Mouse (Mus musculus): ENCODE data around the gene Ubr3.

Gene Ubr3

DNA sequence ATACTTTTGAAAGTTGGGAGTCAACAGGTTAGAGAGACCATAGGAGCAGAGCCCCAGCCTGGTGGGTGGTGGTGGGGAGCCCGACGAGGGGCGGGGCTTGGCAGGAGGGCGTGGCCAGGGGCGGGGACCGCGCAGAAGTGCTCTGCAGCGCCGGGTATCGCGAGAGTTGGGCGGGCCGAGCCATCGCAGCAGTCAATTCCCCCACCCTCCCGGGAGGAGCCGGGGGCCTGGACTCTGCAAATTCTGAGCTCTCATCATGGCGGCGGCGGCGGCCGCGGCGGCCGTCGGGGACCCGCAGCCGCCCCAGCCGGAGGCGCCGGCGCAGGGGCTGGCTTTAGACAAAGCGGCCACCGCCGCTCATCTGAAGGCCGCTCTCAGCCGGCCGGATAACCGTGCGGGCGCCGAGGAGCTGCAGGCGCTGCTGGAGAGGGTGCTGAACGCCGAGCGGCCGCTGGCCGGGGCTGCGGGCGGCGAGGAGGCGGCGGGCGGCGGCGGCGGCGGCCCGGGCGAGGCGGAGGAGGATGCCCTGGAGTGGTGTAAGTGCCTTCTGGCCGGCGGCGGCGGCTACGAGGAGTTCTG is at the start of gene Ubr3:
Ubr3 (plus strand) TSS at position 208 of the 579 bp plus-strand sequence.
- in situ Hi-C loops (cut with MboI; ENCODE audit: low sequenced_read_pairs), result no loop called here

DNA sequence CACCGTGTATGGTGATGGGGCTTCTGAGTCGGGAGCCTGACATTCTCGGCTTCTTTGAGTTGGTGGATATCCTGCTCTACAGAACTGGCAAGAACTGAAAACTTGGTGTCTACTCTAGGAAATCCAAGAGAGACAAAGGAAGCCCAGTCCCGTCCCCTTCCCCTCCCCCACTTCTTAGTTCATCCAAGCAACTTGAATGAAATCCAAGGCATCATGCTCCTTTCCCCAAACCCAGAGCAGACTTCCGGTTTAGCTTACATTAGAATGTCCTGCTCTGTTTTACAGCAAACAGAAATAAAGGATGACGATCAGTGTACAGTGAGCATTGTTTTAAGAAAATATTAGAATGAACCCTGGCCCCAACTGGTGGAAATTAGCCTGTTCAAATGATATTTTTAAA is 47.8 kb upstream of the Ubr3 start:
- in situ Hi-C loops (cut with MboI; ENCODE audit: low sequenced_read_pairs), result no loop called here

DNA sequence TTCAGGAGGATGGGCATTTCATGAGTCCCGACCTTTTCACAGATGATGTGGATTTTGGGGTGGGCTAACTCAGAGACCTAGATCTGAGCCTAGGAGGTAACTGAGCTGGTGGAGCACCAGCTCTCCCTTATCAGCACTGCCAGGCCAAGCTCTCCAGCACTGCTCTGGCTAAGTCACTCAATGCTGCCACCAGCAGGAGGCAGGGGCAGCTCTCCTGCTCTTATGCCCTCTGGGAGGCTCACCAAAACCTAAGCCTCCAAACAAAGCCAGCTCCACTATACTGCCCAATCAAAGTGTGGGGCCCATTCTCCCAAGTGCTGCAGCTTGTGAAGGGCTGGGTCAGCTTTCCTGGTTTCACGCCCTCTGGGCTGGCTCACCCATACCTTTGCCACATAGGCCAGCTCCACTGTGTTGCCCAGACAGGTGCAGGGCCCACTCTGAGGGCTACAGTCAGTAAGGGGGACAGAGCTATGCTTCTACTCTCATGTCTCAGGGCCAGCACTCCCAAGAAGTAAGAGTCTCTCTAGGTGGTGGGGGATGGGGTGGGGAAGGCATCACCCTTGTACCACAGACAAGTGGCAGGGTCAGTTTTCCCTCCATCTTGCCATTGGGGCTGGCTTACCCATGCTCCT is 45.5 kb upstream of the Ubr3 start:
- in situ Hi-C loops (cut with MboI; ENCODE audit: low sequenced_read_pairs), result no loop called here

DNA sequence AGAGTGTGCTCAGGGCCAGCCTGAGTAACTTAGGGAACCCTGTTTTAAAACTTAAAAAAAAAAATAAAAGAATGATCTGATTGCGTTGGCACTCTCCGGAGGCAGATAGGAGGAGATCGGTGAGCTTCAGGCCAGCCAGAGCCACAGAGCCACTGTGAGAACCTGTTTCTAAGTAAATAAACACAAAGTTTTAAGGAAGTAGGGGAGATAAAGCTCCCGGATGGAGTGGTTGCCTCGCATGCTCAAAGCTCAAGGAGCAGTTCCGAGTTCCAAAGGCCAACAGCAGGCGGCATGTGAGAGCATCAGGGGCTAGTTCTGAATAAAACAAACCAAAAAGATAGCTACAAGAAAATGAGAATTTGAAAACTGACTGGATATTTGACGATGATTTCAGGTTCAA is 40.7 kb upstream of the Ubr3 start:
- in situ Hi-C loops (cut with MboI; ENCODE audit: low sequenced_read_pairs), result no loop called here

DNA sequence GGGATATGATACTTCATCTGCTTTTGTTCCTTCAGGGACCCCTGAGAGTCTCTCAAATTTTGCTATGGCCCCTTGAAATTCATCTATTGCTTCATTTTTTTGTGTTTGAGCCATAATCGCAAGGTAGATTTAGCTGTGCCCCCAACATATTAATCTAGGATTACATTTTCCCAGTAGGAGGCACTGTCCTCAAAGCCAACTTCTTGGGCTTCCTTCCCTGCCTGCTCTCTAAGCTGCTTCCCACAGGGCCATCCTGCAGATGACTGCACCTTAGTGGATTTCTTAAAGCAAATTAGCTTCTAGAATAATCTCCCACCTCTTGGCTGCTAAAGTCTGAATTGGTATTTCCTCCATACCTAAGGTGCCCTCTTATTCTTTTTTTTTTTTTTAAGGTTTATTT is 39.2 kb upstream of the Ubr3 start:
- in situ Hi-C loops (cut with MboI; ENCODE audit: low sequenced_read_pairs), result no loop called here

DNA sequence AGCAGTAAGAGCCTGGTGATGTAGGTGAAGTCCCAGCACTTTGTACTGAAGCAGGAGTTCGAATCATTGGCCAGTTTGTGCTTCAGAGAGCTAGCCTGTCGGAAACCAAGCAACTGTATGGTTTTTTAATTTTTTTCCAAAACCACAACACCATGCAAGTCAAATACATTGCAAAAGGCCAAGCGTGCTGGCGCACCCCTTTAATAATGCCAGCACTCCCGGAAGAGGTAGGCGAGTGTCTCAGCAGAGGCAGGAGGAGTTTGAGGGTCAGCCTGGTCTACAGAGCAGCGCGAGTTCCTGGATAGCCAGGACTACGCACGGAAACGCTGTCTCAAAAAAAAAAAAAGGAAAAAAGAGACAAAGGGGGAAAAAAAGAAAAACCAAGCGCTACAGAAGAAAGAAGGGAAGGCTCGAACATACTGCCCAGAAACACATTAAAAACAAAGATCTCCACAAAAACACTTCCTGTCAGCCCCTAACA is 36.0 kb upstream of the Ubr3 start:
- in situ Hi-C loops (cut with MboI; ENCODE audit: low sequenced_read_pairs), result no loop called here

DNA sequence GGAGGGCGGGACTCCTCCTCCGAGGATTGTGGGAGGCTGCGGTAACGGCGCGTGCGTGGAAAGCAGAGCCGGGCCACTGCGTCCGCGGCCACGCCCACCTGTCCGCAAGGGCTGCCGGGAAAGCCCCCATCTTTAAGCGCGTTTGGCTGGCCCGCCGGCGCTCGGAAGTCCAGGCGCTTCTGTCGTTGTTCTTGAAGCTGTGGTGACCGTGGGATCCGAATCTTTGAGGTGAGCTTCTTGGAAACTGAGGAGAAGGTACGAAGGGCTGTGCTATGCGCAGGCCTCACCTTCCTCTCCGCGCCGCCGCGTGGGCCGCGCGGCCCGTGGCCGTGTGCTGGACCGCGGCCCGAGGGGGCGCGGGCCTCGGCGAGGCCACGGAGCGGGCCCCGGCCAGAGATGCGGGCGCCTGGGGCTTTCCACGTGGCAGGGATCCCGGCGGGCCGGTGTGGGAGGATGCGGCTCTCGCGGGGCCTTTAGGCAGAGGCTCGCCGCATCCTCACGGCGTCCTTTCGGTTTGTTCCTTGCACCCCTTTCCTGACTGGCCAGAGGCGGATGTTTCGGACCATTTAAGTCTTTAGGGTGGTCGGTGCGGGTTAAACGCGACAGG is 35.5 kb upstream of the Ubr3 start, which contains the start of gene Ssb:
Ssb (plus strand) TSS at position 78 of the 607 bp plus-strand sequence.
- in situ Hi-C loops (cut with MboI; ENCODE audit: low sequenced_read_pairs), result no loop called here

DNA sequence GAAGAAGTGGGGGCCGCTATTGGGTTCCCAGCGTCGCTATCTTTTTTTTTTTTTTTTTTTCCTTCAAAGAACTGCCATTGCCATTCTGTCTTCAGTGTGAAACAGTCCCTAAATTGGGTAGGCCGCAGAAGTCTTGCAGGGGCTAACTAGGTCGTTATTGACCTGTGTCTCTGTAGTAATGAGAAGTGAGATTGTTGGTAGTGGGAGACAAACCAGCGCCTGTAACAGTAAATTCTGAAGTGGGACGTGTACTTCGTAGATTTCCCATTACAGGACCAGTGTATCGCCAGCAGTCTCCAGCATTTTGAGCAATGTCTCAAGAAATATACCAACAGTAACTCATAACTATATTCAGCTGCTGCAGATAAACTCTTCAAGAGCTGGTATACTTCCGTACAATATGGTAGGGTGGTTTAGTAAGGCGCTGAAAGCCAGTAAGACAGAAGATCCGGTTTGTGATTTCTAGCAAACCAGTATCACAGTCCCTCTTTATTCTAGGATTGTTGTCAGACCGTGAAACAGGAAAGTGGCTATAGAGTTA is 34.9 kb upstream of the Ubr3 start:
- in situ Hi-C loops (cut with MboI; ENCODE audit: low sequenced_read_pairs), result no loop called here

DNA sequence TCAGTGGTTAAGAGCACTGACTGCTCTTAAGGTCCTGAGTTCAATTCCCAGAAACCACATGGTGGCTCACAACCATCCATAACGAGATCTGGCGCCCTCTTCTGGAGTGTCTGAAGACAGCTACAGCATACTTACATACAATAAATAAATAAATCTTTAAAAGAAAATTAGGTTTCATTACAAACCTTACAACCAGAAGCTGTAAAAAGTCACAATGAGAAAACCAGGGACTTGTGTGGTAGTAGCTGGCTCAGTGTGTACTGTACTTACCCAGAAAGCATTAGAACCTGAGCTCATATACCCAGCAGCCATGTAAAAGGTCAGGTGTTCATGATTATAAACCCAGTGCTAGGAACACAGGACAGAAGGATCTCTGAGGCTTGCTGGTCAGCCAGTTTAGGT is 13.1 kb upstream of the Ubr3 start:
- in situ Hi-C loops (cut with MboI; ENCODE audit: low sequenced_read_pairs), result no loop called here

DNA sequence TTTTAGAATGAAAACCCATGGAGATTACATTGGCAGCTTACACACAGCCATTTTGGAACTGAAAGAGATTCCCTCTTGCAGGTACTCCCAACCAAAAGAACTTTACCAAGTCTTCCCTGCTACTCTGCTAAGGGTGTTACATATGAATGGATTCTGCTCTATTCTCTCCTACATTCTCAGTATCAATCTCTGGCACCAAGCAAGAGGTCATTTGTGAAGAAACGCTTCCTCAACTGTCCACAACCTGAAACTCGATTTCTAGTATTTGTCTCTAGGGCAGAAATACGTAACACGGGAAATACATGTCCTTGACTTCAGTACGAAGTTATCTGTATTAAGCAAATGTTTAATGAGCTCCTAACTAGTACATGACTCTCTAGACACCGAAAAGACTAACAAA is 12.5 kb upstream of the Ubr3 start:
- in situ Hi-C loops (cut with MboI; ENCODE audit: low sequenced_read_pairs), result no loop called here

DNA sequence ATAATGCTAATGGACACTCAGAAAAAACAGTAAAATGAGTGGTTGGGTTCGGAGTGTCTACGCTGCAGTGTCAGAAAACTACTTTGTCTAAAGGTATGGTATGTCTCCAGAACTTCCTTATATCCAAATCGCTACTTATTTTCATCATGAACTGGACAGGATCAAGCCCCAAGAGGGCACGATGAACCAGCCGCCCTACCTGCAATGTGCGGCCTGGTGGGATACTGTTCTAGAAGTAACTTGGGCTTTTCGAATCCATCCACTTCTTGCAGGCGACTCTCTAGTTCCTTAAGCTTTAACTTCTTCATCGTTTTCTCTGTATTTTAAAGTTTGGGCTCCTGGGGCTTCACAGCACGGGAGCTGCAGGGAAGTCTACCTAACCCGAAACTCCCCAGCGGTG is 12.0 kb upstream of the Ubr3 start:
- in situ Hi-C loops (cut with MboI; ENCODE audit: low sequenced_read_pairs), result no loop called here

DNA sequence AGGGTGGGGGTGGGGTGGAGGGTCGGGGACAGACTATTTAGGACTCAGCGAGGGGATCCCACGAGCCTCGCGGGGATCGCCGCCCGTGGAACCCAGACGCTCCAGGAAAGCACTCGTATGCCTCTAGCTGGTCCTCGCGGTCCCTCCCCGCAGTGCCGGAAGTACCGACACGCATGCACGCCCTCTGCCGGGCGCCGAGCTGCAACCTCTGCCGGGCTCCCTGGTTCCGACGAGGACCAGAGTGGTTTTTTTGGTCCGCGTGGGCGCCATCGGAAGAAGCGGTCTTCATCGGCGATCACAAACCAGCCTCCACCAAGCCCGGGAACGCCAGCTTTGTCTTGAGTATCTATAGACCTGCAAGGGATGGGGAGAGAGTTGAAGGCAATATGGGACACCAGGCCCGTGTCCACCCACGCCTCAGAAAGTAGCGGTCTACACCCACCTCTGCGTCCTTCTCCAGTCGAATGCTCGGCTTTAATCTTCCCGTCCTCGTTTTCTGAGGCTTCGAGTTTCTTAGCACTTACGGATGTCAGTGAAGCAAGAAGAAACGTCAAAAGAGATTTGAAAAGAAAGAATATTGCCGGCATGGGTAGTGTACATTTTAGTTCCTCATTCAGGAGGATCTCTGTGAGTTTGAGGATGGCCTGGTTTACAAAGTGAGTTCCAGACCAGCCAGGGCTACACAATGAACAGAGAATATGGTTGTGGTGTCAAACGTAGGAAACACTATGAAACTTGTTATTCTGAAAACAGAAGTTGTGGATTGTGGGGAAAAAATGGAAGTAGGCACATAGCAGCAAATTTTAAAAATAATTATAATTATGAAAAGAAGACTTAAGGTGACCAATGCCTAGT is 11.4 kb upstream of the Ubr3 start, which contains the start of gene Mettl5:
Mettl5 (minus strand) TSS at position 165 of the 855 bp plus-strand sequence.
- in situ Hi-C loops (cut with MboI; ENCODE audit: low sequenced_read_pairs), result no loop called here

DNA sequence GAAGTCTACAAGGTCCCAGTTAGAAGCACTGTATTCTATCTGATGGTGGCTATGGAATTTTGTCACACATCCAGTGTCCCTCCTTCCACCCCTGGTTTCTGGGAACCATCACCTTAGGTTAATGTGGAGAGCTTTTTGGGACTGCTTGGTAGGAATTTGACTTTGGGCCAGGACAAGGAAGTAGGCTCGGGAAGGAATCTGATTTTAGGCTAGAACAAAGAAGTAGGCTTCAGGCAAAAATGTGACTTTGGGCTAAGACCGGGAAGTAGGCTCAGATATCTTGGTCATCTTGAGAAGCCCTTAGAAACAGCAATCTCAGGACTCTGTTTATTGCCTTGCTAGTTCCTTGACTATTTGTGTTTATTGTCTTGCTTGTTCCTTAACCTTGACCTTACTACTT is 8.1 kb upstream of the Ubr3 start:
- in situ Hi-C loops (cut with MboI; ENCODE audit: low sequenced_read_pairs), result no loop called here

DNA sequence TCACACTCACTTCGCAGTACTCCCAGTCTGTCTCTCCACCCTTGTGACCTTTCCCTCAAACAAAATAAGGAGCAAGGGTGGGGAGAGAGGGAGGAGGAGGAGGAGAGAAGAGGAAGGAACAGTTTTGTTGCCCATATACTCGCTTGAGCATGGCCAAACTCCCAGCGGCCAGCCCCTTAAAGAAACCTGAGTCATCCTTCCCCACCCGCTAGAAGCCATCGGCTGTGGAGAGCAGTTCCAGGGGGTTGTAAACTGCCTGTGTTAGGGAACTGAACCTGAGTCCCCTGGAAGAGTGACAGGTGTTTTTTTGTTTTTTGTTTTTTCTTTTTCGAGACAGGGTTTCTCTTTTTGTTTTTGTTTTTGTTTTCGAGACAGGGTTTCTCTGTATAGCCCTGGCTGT is 6.2 kb upstream of the Ubr3 start:
- in situ Hi-C loops (cut with MboI; ENCODE audit: low sequenced_read_pairs), result no loop called here

DNA sequence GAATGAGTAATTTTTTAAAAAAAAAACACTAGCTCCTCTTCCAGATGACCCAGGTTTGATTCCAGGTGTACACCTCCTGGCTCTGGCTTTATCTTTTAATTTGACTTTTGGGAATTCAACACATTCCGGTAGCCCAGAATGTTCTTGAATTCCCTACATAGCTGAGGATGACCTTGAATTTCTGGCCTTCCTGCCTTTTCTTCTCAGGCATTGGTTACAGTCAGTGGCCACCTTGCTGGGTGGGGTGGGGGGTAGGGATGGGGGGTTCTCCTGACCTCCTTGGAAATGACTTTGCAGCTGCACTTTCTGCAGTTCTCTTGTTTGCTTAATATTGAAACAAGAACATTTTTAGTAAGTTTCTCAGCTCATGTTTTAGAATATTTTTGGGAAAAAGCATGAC is 3.9 kb upstream of the Ubr3 start:
- in situ Hi-C loops (cut with MboI; ENCODE audit: low sequenced_read_pairs), result no loop called here

DNA sequence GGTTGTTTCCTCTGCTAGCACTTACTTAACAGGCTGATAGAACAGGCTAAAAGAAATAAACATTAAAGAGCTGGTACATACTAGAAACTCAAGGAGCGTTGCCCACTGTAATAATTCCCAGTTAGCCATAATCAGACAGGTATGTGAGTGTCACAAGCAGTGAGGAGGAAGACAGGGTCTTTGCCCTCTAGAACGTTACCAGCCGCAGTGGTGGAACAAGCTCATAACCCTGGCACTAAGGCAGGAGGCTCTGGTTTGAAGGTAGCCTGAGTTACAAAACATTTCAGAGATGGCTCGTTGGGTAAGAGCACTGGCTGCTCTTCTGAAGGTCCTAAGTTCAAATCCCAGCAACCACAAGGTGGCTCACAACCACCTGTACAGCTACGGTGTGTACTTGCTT is 3.2 kb upstream of the Ubr3 start:
- in situ Hi-C loops (cut with MboI; ENCODE audit: low sequenced_read_pairs), result no loop called here

DNA sequence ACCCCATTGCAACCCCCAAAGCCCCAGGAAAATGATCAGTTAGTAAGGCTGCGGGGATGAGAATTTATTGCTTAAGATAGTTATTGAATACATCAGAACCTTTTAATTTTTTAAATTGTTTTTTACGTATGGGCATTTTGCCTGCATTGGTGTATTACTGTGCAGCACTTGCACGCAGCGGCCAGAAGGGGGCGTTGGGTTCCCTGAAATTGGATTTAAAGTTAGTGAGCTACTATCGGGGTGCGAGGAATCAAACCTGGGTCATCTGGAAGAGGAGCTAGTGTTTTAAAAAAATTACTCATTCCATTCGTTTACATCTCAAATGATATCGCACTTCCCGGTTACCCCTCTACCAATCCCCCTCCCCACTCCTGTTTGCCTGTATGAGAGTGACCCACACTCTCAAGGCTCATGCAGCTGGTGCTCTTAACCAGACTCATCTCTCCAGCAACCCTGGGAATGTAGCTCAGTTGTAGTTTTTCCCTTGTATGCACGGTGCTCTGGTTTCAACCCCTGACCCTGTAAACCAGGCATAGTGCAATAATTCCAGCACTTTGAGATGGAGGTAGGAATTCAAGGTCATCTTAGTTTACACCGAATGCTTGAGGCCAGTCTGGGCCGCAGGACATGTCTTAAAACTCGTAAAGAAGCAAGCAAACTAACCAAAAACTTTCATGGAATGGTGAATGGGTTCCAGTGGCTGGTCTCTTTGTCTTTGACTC is 1.4 kb upstream of the Ubr3 start:
- in situ Hi-C loops (cut with MboI; ENCODE audit: low sequenced_read_pairs), result no loop called here

DNA sequence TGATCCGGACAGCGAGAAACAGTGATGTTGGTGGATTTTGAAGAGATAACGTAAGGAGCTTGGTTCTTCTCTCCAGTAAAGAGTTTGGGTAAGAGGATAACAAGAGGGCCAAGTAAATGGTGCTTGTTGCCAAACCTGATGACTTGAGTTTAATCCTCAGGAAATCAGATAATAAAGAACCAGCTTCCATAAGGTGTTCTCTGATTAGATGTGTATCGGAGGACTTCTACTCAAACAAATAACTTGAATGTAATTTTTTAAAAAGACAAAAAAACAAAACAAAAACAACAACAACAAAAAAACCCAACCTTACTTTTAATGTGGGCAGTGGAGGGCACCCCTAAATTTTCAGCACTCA is 843 bp upstream of the Ubr3 start:
- in situ Hi-C loops (cut with MboI; ENCODE audit: low sequenced_read_pairs), result no loop called here

DNA sequence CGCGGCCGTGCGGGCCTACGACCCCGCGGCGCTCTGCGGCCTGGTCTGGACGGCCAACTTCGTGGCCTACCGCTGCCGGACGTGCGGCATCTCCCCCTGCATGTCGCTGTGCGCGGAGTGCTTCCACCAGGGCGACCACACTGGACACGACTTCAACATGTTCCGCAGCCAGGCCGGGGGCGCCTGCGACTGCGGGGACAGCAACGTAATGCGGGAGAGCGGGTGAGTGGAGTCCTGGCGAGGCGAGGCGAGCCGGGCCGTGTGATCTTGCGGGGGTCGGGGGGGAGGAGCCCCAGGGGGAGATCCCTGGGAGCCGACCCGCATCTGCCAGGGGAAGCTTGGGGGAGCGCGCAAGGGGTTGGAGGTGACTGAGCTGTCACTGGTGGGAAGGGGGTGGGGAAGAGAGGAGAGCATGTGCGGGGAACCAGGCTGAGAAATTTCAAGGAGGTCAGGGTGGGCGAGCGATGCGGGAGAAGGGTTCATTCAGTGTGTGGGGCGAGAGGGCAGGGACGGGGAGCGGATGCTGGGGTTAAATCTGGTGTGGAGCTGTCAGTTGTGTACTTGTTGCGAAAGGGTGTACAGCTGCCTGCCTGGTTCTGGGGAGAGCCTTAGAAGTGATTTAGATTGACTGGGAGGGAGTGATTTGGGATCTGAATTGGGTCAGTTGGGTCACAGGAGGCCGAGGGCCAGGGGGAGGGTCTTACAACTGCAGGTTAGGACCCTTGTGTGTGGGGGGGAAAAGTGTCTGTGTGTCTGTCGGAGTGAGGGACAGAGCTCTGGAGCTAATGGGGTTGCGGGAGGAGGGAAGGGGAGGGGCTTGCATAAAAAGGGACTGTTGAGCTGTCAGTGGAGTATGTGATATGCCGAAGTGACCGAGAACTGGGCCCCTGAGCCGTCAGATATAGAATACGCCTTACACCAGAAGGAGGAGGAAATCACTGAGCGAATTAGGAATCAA is 851 bp downstream of the Ubr3 start:
- in situ Hi-C loops (cut with MboI; ENCODE audit: low sequenced_read_pairs), result no loop called here

DNA sequence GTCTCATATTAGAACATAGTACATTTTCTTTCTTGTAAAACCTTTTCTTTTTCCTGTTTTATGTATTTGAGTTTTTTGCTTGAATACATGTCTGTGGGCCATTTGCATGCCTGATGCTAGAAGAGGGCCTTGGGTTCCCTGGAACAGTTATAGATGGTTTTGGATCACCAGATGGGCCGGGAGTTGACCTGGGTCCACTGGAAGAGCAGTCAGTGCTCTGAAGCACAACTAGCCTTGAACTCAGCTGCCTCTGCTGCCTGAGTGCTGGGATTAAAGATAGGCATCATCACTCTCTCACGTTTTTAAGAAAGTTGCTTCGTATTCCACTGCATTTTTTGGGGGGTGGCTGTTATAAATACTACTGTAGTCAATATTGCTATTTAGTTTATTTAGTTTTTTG is 6.5 kb downstream of the Ubr3 start:
- in situ Hi-C loops (cut with MboI; ENCODE audit: low sequenced_read_pairs), result no loop called here

Measured in CH12F3 (cell line).